Mouse (Mus musculus) embryonic facial prominence, embryonic 14.5 days (tissue): ENCODE results near the gene Pole. TPM values are rescaled to one million over a fixed set of nuclear protein-coding genes. Genes with fewer than 3 reads are reported as not detected.
A peak's percentile ranks its signal among the peaks of the same experiment; 100 is the strongest.

ENCODE experiments used
- ATAC-seq: fragments of 200-750 bp; cut with Nextera tagmentation; 2 replicates; pipeline ENCODE4 v1.8.0; 2017; ENCODE audit warnings: low read depth, moderate number of reproducible peaks, moderate TSS enrichment
- DNase-seq: peaks from one replicate; pipeline ENCODE4 v3.0.0-alpha.2; 2015; ENCODE audit warnings: low spot score
- H3K27ac ChIP-seq: fragments of 300-500 bp; sonication (generic); replicated peaks from 2 replicates; pipeline ENCODE4 v1.5.1; 2014; ENCODE audit warnings: low read depth, mild to moderate bottlenecking, low read length, moderate library complexity
- H3K27me3 ChIP-seq: fragments of 300-500 bp; sonication (generic); replicated peaks from 2 replicates; pipeline ENCODE4 v1.6.1; 2014; ENCODE audit warnings: low read length; ENCODE audit not compliant: control insufficient read depth, insufficient read depth
- H3K36me3 ChIP-seq: fragments of 300-500 bp; sonication (generic); 2 replicates; pipeline ENCODE4 v1.6.1; 2014; ENCODE audit warnings: low read length, mixed read lengths; ENCODE audit not compliant: control insufficient read depth, insufficient read depth
- H3K4me1 ChIP-seq: fragments of 300-500 bp; sonication (generic); 2 replicates; pipeline ENCODE4 v1.6.1; 2014; ENCODE audit warnings: antibody characterized with exemption, low read length; ENCODE audit not compliant: control insufficient read depth, insufficient read depth
- H3K4me2 ChIP-seq: fragments of 300-500 bp; sonication (generic); 2 replicates; pipeline ENCODE4 v1.6.1; 2014; ENCODE audit warnings: low read depth, mild to moderate bottlenecking, low read length, moderate library complexity, mixed read lengths
- H3K4me3 ChIP-seq: fragments of 300-500 bp; sonication (generic); 2 replicates; pipeline ENCODE4 v1.5.1; 2014; ENCODE audit warnings: low read depth, mild to moderate bottlenecking, low read length
- H3K9ac ChIP-seq: fragments of 300-500 bp; sonication (generic); 2 replicates; pipeline ENCODE4 v1.6.1; 2014; ENCODE audit warnings: low read depth, mild to moderate bottlenecking, low read length, moderate library complexity, mixed read lengths
- H3K9me3 ChIP-seq: fragments of 300-500 bp; sonication (generic); 2 replicates; pipeline ENCODE4 v1.6.1; 2016; ENCODE audit warnings: low read length; ENCODE audit not compliant: control insufficient read depth
- WGBS: fragments of 180-500 bp; shearing (Covaris S2); extraction: QIAGEN DNeasy Blood & Tissue Kit; methylation state at CpG from one replicate; pipeline ENCODE4 v1.1.7; 2014; 5-methylcytosine and 5-hydroxymethylcytosine counted together
- polyA plus RNA-seq: library from polyadenylated mRNA; unstranded; fragments of >200 nt; fragmentation: Nextera tagmentation; extraction: Ambion mirVana; gene quantifications from 2 replicates; pipeline ENCODE4 v1.2.1, GENCODE M21; 2014

The Pole gene
- polyA plus RNA-seq, 1 experiment from 2014 or later = 20.5 TPM

GRCm38 (mm10) chr5:110357531-110358179, 71.5 kb downstream of the Pole start:
- Histone ChIP-seq H3K36me3 (no peaks in the 10 kb centered on the region), H3K4me1 (no peaks in the 10 kb centered on the region), H3K4me2 (no peak overlapping the region), H3K9me3 (no peaks in the 10 kb centered on the region), H3K9ac (no peak overlapping the region), H3K4me3 (no peak overlapping the region), H3K27me3 (no peaks in the 10 kb centered on the region), H3K27ac (no peak overlapping the region)
- ATAC-seq = peak; percentile 50; the same call in 1 of the 2 replicates
- peak; percentile 79 for DNase-seq
- 39% methylated on average over 8 of the region's 9 CpGs for WGBS

DNA sequence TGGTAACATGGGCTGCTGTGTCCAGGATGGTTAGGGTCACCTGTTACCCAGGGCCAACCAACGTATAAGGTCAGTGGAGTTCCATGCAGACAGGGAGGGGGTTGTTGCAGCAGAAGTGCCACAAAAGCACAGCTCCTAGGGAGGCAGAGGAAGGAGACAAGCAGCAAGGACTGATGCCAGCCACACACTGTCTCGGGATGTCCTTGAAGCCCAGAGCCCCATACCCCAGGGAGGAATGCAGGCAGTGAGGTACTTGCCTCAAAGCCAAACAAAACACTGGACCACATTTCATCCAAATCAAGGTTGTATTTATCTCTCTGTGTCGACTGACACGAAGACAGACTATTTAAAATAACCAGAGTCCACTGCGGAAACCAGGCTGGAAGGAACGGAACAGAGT, 75.4 kb downstream of the Pole start:
- no peak overlapping the region for H3K27ac ChIP-seq
- 78% methylated on average over 6 of the region's 6 CpGs for whole genome bisulfite sequencing
- H3K4me1 ChIP-seq = peaks cover 6% of the 10 kb centered on the region; the same call in 1 of the 2 replicates
- DNase-seq (no peak), ATAC-seq (no peak)
- no peaks in the 10 kb centered on the region for H3K27me3 ChIP-seq
- no peak overlapping the region for H3K9ac ChIP-seq
- H3K36me3 ChIP-seq = peaks cover 6% of the 10 kb centered on the region; the same call in 1 of the 2 replicates
- H3K4me3 ChIP-seq = no peak overlapping the region
- H3K9me3 ChIP-seq = no peaks in the 10 kb centered on the region
- no peak overlapping the region for H3K4me2 ChIP-seq

DNA sequence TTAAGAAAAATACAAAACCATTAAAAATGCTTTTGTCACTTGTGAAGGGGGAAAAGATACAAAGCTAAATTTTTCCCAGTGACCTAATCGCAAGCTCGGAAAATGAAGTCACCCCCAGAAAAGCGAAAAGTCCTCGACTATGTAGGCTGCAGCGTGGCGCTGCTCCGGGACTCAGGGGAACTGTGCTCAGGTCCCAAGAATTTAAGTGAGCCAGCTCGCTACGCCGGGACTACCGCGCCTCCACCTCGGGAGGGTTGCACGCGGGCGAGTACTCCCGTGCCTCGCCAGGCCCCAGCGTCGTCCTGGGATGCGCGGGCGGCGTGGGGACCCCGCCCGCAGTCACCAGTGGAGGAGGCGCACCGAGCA, 76.7 kb downstream of the Pole start:
- DNase-seq (no peak), ATAC-seq (peak; percentile 55)
- H3K9me3 ChIP-seq = no peaks in the 10 kb centered on the region
- no peak overlapping the region for H3K27ac ChIP-seq
- H3K4me2 ChIP-seq = peak overlapping the region; percentile 93
- 3% methylated on average over 17 of the region's 28 CpGs for WGBS
- H3K4me3 ChIP-seq = peak overlapping the region; percentile 53
- peaks cover 9% of the 10 kb centered on the region for H3K36me3 ChIP-seq
- no peaks in the 10 kb centered on the region for H3K27me3 ChIP-seq
- H3K4me1 ChIP-seq = peaks cover 6% of the 10 kb centered on the region; the same call in 1 of the 2 replicates
- peak overlapping the region; percentile 61 for H3K9ac ChIP-seq

GRCm38 (mm10) chr5:110363179-110363821, 77.2 kb downstream of the Pole start:
- Histone ChIP-seq H3K4me1 (peaks cover 6% of the 10 kb centered on the region; the same call in 1 of the 2 replicates), H3K9me3 (no peaks in the 10 kb centered on the region), H3K36me3 (peaks cover 13% of the 10 kb centered on the region), H3K9ac (peak overlapping the region; percentile 61), H3K27ac (0 out of 2 replicates have a peak overlapping the region, but pooled peaks have one; percentile 28), H3K4me2 (peak overlapping the region; percentile 93), H3K4me3 (peak overlapping the region; percentile 53), H3K27me3 (no peaks in the 10 kb centered on the region)
- 4% methylated on average over 21 of the region's 72 CpGs for WGBS
- peak; percentile 83 for DNase-seq
- ATAC-seq = peak; percentile 90

DNA sequence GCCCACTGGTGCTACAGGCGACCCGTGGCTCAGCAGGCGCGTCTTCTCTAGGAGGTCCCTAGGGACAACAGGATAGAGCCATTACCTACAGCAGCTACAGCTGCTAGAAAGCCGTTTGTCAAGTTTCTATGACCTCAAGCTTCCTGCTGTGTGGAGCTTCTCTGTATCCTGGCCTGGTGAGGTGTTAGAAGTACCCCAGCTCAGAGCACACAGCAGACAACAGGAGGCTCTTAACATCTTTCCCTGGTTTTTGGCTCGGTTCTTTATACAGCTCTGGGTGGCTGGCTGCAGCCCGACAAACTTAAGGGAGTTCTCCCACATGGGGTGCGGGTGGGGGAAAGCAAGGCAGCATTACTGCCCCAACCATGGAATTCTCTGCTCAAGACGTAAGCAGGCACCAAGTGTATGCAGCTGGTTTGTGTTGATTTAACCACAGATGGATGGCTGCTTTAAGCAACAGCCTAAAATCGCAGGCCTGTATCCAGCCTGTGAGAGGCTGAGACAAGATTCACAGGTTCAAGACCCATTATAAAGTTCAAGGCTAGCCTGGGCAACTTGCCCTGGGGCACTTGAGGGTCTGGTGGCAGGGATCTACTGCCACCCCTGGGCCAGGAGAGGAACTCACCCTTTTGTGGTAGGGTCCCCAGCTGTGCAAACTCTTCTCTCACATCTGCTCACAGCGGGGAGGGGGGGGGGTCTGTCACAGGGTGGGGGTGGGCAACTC, 77.9 kb downstream of the Pole start:
- H3K9ac ChIP-seq = peak overlapping the region; percentile 61
- peaks cover 6% of the 10 kb centered on the region; the same call in 1 of the 2 replicates for H3K4me1 ChIP-seq
- H3K4me3 ChIP-seq = peak overlapping the region; percentile 53
- H3K27me3 ChIP-seq = no peaks in the 10 kb centered on the region
- H3K27ac ChIP-seq = 0 out of 2 replicates have a peak overlapping the region, but pooled peaks have one; percentile 28
- peaks cover 18% of the 10 kb centered on the region for H3K36me3 ChIP-seq
- WGBS = 29% methylated on average over 10 of the region's 11 CpGs
- DNase-seq (peak; percentile 45), ATAC-seq (peak; percentile 22; the same call in 1 of the 2 replicates)
- H3K4me2 ChIP-seq = peak overlapping the region; percentile 93
- no peaks in the 10 kb centered on the region for H3K9me3 ChIP-seq

DNA sequence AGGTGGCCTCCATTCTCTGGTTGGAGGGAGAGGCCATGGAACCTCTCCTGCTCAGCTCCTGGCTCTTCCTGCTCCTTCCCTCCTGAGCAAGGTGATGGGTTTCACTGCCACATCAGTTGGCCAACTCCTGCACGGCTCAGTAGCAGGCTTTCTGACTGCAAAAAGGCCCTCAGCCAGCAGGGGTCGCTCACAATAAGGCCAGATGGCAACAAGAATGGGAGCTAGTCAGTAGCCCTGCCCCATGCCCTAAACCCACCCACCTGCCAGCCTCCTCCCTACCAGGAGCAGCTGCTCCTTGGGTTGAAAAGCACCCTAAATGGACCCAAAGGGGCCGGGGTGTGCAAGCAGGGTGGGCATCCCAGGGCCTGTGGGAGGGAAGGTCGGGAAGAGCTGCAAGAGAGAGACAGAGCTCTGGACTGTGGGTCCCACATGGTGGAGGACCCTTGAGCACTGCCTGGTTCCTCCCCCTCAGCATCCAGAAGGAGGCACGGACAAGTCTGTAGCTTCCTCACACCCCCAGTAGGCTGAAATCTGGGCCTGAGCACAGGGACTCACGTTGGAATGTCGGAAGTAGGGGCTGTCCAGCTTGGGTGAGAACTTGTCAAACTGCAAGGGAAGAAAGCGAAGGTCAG, 90.8 kb downstream of the Pole start:
- 52% methylated on average over 8 of the region's 8 CpGs for WGBS
- Histone ChIP-seq H3K9ac (no peak overlapping the region), H3K27me3 (no peaks in the 10 kb centered on the region), H3K9me3 (no peaks in the 10 kb centered on the region), H3K27ac (no peak overlapping the region), H3K4me1 (no peaks in the 10 kb centered on the region), H3K36me3 (peaks cover 54% of the 10 kb centered on the region), H3K4me3 (no peak overlapping the region), H3K4me2 (no peak overlapping the region)
- DNase-seq (peak; percentile 56), ATAC-seq (peak; percentile 60)

- Histone ChIP-seq H3K27ac (no peak overlapping the region), H3K27me3 (no peaks in the 10 kb centered on the region), H3K9me3 (no peaks in the 10 kb centered on the region), H3K9ac (no peak overlapping the region), H3K4me1 (no peaks in the 10 kb centered on the region), H3K4me3 (no peak overlapping the region), H3K4me2 (no peak overlapping the region), H3K36me3 (peaks cover 52% of the 10 kb centered on the region)
- ATAC-seq (0 out of 2 replicates have a peak, but pooled peaks have one; percentile 39), DNase-seq (no peak)
- 40% methylated on average over 20 of the region's 20 CpGs for WGBS
Measured at GRCm38 (mm10) chr5:110378181-110378583, 92.1 kb downstream of the Pole start.

- DNase-seq = no peak
- Histone ChIP-seq H3K4me3 (no peak overlapping the region), H3K27me3 (no peaks in the 10 kb centered on the region), H3K4me1 (no peaks in the 10 kb centered on the region), H3K36me3 (peaks cover 48% of the 10 kb centered on the region), H3K27ac (no peak overlapping the region), H3K9ac (no peak overlapping the region), H3K4me2 (no peak overlapping the region), H3K9me3 (no peaks in the 10 kb centered on the region)
- WGBS = 86% methylated on average over 12 of the region's 15 CpGs
- no peak for ATAC-seq
Measured at GRCm38 (mm10) chr5:110379086-110379485, 93.0 kb downstream of the Pole start.
